Mouse (Mus musculus): ENCODE data around the gene Lce1g.

DNA sequence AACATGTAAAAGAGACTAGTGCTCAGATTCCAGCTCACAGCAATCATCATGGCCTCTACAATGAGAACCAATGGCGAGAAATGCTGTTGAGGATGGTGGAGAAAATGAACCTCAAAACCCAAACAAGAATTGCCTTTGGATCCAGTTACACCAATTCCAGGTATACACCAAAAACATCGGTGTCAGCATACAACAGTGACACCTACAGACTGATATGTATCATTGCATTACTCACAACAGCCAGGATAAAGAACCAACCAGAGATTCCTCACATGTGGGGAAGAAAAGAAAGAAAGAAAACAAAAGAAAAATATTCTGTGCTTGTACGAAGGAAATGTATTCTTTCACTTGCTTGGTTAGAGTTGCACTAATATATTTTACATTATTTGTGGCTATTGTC lies 19.4 kb upstream of the Lce1g start:
- TF ChIP-seq GATA1 (IDR thresholded peaks at IDR 0.05; ENCODE audit: borderline replicate concordance, low read length) (no peak), FLI1 (IDR thresholded peaks at IDR 0.05; ENCODE audit: low read length) (no peak)
